Mouse (Mus musculus) liver, embryonic 14.5 days (tissue): ENCODE results near the gene Lmbr1. TPM values are rescaled to one million over a fixed set of nuclear protein-coding genes. Genes with fewer than 3 reads are reported as not detected.

Experiments
- ATAC-seq: fragments of 200-750 bp; cut with Nextera tagmentation; 2 replicates; pipeline ENCODE4 v1.8.0; 2017; ENCODE audit warnings: moderate number of reproducible peaks, mild to moderate bottlenecking, moderate library complexity; ENCODE audit not compliant: insufficient read depth
- DNase-seq, 3 experiments: peaks; one replicate each; pipeline ENCODE4 v3.0.0-alpha.2; 2012 to 2013; ENCODE audit warnings: low read depth in 3 of 3, low spot score in 3 of 3
- H3K27ac ChIP-seq: fragments of 300-500 bp; sonication (generic); 2 replicates; pipeline ENCODE4 v1.5.1; 2014; ENCODE audit warnings: moderate library complexity, mild to moderate bottlenecking, control low read depth, inconsistent platforms
- H3K27me3 ChIP-seq: fragments of 300-500 bp; sonication (generic); 2 replicates; pipeline ENCODE4 v1.6.1; 2014; ENCODE audit warnings: mild to moderate bottlenecking, low read length, moderate library complexity; ENCODE audit not compliant: control insufficient read depth, insufficient read depth
- H3K36me3 ChIP-seq: fragments of 300-500 bp; sonication (generic); replicated peaks from 2 replicates; pipeline ENCODE4 v1.6.1; 2014; ENCODE audit warnings: low read depth; ENCODE audit not compliant: control insufficient read depth, insufficient read depth
- H3K4me1 ChIP-seq, 2 experiments: fragments of 200-500 bp in 1 of 2; fragments of 300-500 bp in 1 of 2; sonication (generic) in 1 of 2; replicated peaks; 2 replicates each; pipeline ENCODE4 v1.6.1; 2012 to 2014; ENCODE audit warnings: antibody characterized with exemption in 1 of 2, inconsistent platforms in 1 of 2, low read length in 1 of 2; ENCODE audit not compliant: control insufficient read depth in 2 of 2, insufficient read depth in 2 of 2
- H3K4me2 ChIP-seq: fragments of 300-500 bp; sonication (generic); 2 replicates; pipeline ENCODE4 v1.6.1; 2014; ENCODE audit warnings: low read depth, mild to moderate bottlenecking, control low read depth, moderate library complexity
- H3K4me3 ChIP-seq, 2 experiments: fragments of 200-500 bp in 1 of 2; fragments of 300-500 bp in 1 of 2; sonication (generic) in 1 of 2; 2 replicates each; pipeline ENCODE4 v1.5.1; 2012 to 2014; ENCODE audit warnings: low read depth in 2 of 2, low read length in 2 of 2, mild to moderate bottlenecking in 2 of 2, control low read depth in 1 of 2, inconsistent platforms in 1 of 2, moderate library complexity in 1 of 2; ENCODE audit not compliant: insufficient read depth in 1 of 2
- H3K9ac ChIP-seq: fragments of 300-500 bp; sonication (generic); replicated peaks from 2 replicates; pipeline ENCODE4 v1.6.1; 2014; ENCODE audit warnings: mild to moderate bottlenecking, control low read depth, moderate library complexity
- H3K9me3 ChIP-seq: fragments of 300-500 bp; sonication (generic); 2 replicates; pipeline ENCODE4 v1.6.1; 2016; ENCODE audit warnings: low read length, mixed read lengths; ENCODE audit not compliant: control insufficient read depth
- CTCF ChIP-seq: IDR thresholded peaks from 2 replicates; pipeline ENCODE4 v1.5.1; 2016; ENCODE audit warnings: antibody characterized with exemption, low read depth, control low read depth
- EP300 ChIP-seq: IDR thresholded peaks from 2 replicates; pipeline ENCODE4 v1.6.1; 2016; ENCODE audit warnings: antibody characterized with exemption, low read depth
- WGBS: fragments of 180-500 bp; shearing (Covaris S2); extraction: QIAGEN DNeasy Blood & Tissue Kit; methylation state at CpG from one replicate; pipeline ENCODE4 v1.1.7; 2014; ENCODE audit not compliant: insufficient replicate concordance; 5-methylcytosine and 5-hydroxymethylcytosine counted together
- polyA plus RNA-seq, 2 experiments: library from polyadenylated mRNA; depleted of rRNA in 1 of 2; stranded (reverse) in 1 of 2; unstranded in 1 of 2; fragments of >200 nt; fragmentation: Nextera tagmentation in 1 of 2; extraction: Ambion mirVana in 1 of 2; gene quantifications; 2 replicates each; pipeline versions ENCODE4 v1.2.1 to v1.2.3; 2012 to 2014

Gene Lmbr1
- polyA plus RNA-seq, 2 experiments: 1.2 to 2.5 TPM

- WGBS: 60% methylated on average over 2 of the region's 2 CpGs
- DNase-seq (no peak), ATAC-seq (no peak)
- Histone ChIP-seq H3K9me3 (no peaks in the 10 kb centered on the region), H3K4me3 (no peak overlapping the region), H3K27ac (no peak overlapping the region), H3K27me3 (no peaks in the 10 kb centered on the region), H3K4me1 (no peaks in the 10 kb centered on the region), H3K36me3 (no peaks in the 10 kb centered on the region), H3K9ac (no peak overlapping the region), H3K4me2 (no peak overlapping the region)
- TF ChIP-seq CTCF (no peak), EP300 (no peak)
Measured at GRCm38 (mm10) chr5:29273426-29273825, 104.8 kb downstream of the Lmbr1 start.

- no peaks in the 10 kb centered on the region for H3K4me1 ChIP-seq
- H3K4me3 ChIP-seq: no peak overlapping the region
- H3K4me2 ChIP-seq: no peak overlapping the region
- ATAC-seq (no peak), DNase-seq (no peak)
- 65% methylated on average over 4 of the region's 4 CpGs for WGBS
- H3K27me3 ChIP-seq: no peaks in the 10 kb centered on the region
- no peak overlapping the region for H3K9ac ChIP-seq
- no peaks in the 10 kb centered on the region for H3K36me3 ChIP-seq
- no peak overlapping the region for H3K27ac ChIP-seq
- TF ChIP-seq EP300 (no peak), CTCF (no peak)
- H3K9me3 ChIP-seq: no peaks in the 10 kb centered on the region
Measured at GRCm38 (mm10) chr5:29270879-29271278, 107.3 kb downstream of the Lmbr1 start.

GRCm38 (mm10) chr5:29253876-29254275 lies 124.3 kb downstream of the Lmbr1 start:
- TF ChIP-seq EP300: no peak
- no peak for TF ChIP-seq CTCF
- ATAC-seq (no peak), DNase-seq (no peak)
- no peaks in the 10 kb centered on the region for H3K9me3 ChIP-seq
- no peak overlapping the region for H3K27ac ChIP-seq
- H3K27me3 ChIP-seq: no peaks in the 10 kb centered on the region
- H3K4me1 ChIP-seq: no peaks in the 10 kb centered on the region
- no peaks in the 10 kb centered on the region for H3K36me3 ChIP-seq
- no peak overlapping the region for H3K9ac ChIP-seq
- WGBS: 66% methylated on average over 2 of the region's 2 CpGs
- no peak overlapping the region for H3K4me2 ChIP-seq
- H3K4me3 ChIP-seq: no peak overlapping the region

GRCm38 (mm10) chr5:29251496-29251873 lies 126.7 kb downstream of the Lmbr1 start:
- Histone ChIP-seq H3K9ac (no peak overlapping the region), H3K4me3 (no peak overlapping the region), H3K27ac (no peak overlapping the region), H3K9me3 (no peaks in the 10 kb centered on the region), H3K4me1 (no peaks in the 10 kb centered on the region), H3K36me3 (no peaks in the 10 kb centered on the region), H3K27me3 (no peaks in the 10 kb centered on the region), H3K4me2 (no peak overlapping the region)
- 42% methylated on average over 1 of the region's 1 CpGs for WGBS
- ATAC-seq (no peak), DNase-seq (no peak)
- TF ChIP-seq EP300: no peak
- no peak for TF ChIP-seq CTCF

GRCm38 (mm10) chr5:29250795-29251495 lies 127.2 kb downstream of the Lmbr1 start:
- WGBS: 75% methylated on average over 8 of the region's 8 CpGs
- Histone ChIP-seq H3K9ac (no peak overlapping the region), H3K4me3 (no peak overlapping the region), H3K27me3 (no peaks in the 10 kb centered on the region), H3K4me1 (no peaks in the 10 kb centered on the region), H3K9me3 (no peaks in the 10 kb centered on the region), H3K36me3 (no peaks in the 10 kb centered on the region), H3K27ac (no peak overlapping the region), H3K4me2 (no peak overlapping the region)
- DNase-seq (no peak), ATAC-seq (no peak)
- TF ChIP-seq CTCF (no peak), EP300 (no peak)
